Mouse (Mus musculus) kidney, adult 18-20 months (tissue): ENCODE data around the gene Mettl7b.

Experiments
- DNase-seq: peaks from one replicate; pipeline ENCODE4 v3.0.0; 2021

Mettl7b gene

DNA sequence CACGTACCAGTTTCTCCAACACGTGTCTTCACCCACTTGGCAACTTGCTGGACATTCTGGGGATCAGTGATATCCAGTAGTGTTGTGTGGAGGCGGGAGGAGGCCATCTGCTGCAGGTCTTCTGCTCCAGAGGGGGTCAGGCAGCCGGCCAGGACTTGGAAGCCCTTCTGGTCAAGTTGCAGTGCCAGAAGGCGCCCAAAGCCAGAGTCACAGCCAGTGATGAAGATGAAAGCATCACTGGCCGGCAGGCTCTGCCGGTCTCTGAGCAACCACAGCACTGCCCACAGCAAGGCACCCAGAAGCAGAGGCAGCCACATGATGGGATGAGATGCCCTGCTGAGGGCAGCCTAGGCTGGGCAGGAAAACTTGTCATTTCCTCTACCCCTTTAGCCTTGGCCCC is 42.5 kb downstream of the Mettl7b start:
- DNase-seq, result peak; percentile 58

DNA sequence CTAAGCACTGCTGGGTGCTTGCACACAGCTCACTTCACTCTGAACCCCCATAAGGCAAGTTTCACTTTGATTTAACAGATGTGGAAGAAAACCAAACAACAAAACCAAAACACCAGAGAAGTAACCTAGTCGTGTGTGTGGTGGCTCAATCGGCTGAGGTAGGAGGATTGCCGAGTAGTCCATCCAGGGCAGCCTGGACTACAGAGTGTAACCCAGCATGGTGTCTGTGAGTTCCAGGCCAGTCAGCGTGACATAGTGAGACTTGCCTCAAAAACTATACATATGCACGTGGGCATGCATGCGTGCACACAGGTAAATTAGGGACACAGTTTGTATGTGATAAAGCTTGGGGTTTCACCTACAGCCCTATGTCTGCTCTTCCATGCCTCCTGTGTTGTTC is 43.4 kb downstream of the Mettl7b start:
- DNase-seq, result no peak

DNA sequence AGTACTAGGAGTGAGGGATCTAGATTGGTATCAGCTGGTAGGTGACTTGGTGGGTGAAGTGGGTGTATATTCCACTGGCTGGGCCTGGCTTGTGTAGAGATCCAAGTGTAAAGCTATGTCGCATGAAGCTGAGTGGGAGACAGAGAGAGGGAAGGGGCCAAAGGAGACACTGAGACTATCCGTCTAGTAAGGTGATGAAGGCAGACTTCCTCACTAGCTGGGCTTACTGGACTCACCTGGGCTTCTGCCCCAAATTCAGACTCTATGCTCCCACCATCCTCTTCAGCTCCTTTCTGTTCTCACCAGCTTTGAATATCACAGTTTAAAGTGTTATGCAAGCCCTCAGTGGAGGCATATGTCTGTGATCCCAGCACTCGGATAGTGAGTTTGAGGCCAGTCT is 44.1 kb downstream of the Mettl7b start:
- no peak for DNase-seq

- DNase-seq, result no peak
Observed at GRCm38 (mm10) chr10:128915550-128915949, 45.2 kb downstream of the Mettl7b start.

DNA sequence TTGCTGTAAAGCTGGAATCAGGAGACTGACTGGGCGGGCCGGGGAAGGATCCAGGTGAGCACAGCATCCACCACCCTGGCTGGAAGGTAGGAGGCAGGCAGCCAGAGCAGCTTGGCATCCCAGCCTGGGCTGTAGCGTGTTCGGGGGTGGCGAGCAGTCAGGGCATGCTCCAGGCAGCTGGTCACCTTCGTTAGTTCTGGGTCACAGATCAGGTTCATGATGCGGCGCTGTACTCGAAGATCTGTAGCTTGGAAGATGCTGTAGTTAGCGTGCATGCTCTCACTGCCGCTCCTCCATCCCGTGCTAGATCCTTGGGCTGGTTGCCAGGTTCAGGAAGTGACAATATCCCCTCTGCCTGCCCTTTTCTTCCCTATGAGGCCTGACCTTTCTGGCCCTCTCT is 47.1 kb downstream of the Mettl7b start:
- no peak for DNase-seq

DNA sequence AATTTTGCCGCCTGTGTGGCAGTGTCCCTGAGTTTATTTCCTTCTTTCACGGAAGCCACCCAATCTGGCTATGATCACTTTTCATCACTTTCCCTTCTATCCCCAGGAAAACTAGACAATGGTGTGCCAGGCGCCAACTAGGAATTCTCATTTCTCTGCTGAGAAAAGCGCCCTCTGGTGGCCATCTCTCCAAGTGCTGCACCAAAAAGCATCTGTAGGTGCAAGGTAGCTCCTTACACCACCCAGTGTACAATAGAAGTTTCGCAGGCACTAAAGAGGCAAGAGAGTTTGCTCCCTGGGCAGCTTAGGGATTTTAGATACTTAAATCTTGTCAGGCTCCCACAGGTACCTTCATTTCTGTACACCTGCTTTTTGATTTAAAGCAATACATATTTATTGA is 47.6 kb downstream of the Mettl7b start:
- DNase-seq, result peak; percentile 93

DNA sequence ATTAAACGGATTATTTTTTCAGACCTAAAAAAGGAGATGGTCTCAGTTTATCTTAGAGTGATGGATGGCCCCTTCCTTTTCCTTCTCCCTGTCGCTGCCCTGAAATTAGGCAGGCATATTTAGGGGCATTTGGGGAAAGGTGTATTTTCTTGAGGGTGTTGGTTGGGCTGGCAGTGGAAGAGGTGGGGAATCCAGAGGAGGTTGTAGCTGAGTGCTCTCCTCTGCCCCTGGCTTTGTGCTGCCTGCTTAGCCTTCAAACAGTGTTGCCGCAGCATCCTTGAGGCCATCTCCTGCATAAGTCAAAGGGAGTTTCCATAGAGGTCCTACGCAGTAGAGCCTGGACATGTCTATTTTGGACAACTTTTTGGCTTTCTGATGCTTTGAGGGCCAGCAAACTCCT is 48.0 kb downstream of the Mettl7b start:
- DNase-seq, result no peak

- DNase-seq, result no peak
Observed at GRCm38 (mm10) chr10:128912268-128912667, 48.5 kb downstream of the Mettl7b start.

GRCm38 (mm10) chr10:128911430-128911829 is 49.4 kb downstream of the Mettl7b start:
- peak; percentile 33 for DNase-seq

DNA sequence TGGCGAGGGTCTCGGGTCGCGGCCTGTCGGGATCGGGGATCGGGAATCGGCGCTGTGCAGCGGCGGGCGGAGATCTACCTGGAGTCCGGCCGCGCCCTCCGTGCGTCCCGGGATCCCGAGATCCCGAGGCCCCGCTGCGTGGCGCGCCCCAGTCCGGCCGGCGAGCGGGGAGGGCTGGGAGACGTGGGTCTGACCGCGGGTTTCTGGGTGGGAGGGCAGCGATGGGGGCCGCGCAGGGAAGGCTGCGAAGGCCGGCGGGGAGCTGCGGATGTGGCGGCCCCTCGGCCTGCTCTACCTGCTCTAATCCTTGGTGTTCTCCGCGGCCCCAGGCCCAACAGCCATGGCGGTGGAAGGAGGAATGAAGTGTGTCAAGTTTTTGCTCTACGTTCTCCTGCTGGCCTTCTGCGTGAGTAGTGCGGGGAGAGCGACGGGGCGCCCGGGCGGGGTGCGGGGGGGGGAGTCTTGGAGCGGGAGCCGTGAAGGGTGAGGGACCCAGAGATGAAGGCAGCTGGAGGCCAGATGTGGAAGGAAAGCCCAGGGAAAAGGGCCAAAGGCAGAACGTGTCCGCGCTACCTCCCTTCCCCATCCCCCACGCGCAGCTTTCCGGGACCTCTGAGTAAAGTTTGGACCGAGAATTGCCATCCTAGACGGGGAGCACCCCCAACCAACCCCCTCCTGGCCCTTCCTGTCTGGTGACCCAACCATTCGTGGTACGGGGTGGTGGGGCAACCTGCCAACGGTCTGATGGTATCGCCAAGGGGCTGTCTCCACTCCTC is 50.5 kb downstream of the Mettl7b start:
- peak; percentile 67 for DNase-seq

DNA sequence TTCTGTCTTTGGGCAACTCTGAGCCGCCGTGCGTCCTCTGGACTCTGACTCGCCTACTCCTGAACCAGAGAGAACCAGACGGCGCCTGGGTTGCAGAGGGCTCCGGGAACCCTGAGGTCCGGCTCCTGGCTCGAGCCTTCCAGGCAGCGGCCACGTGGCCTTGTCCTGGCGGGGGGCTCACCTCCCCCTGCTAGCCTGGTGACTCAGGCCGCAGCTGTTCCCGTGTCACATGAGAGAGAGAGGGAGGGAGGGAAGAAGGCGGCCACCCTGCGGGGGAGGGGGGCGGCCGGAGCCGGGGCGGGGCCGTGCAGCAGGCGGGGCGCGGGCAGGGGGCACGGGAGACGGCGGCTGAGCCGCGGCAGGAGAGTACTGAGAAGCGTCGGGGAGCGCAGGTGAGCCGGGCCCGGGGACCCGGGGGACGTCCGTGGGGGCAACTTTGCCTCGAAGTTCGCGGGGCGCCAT is 51.2 kb downstream of the Mettl7b start:
- DNase-seq, result peak; percentile 89

- peak; percentile 78 for DNase-seq
Observed at GRCm38 (mm10) chr10:128908778-128909448, 51.9 kb downstream of the Mettl7b start.
